Mouse (Mus musculus) MEL (cell line): ENCODE results near the gene Socs5. TPM values are rescaled to one million over a fixed set of nuclear protein-coding genes. Genes with fewer than 3 reads are reported as not detected.
"Not testable (repeated sequence)": the region's sequence is repeated elsewhere in the genome, so short reads cannot be mapped to it uniquely, and the experiment has no call there.

Experiments
- DNase-seq: peaks from one replicate; pipeline ENCODE4 v3.0.0; 2011; ENCODE audit warnings: low read depth, low spot score
- H3K27ac ChIP-seq: 2 replicates; pipeline ENCODE4 v1.5.1; 2012; ENCODE audit warnings: low read depth, mild to moderate bottlenecking, control low read depth, low read length, moderate library complexity; ENCODE audit not compliant: control insufficient read depth
- H3K27me3 ChIP-seq, 2 experiments: fragments of 150-350 bp in 1 of 2; sonication (generic) in 1 of 2; 2 replicates each; pipeline ENCODE4 v1.6.1; 2012; ENCODE audit warnings: low read length in 2 of 2, mild to moderate bottlenecking in 2 of 2, improper control_type of control experiment in 1 of 2, moderate library complexity in 1 of 2; ENCODE audit not compliant: insufficient read depth in 2 of 2, control insufficient read depth in 1 of 2
- H3K36me3 ChIP-seq, 2 experiments: 2 replicates each; pipeline ENCODE4 v1.6.1; 2012 to 2014; ENCODE audit warnings: low read length in 2 of 2, improper control_type of control experiment in 1 of 2, inconsistent platforms in 1 of 2, mild to moderate bottlenecking in 1 of 2; ENCODE audit not compliant: insufficient read depth in 2 of 2, control insufficient read depth in 1 of 2
- H3K4me1 ChIP-seq, 2 experiments: fragments of 150-350 bp in 1 of 2; sonication (generic) in 1 of 2; 2 replicates each; pipeline ENCODE4 v1.6.1; 2012; ENCODE audit warnings: low read length in 2 of 2, improper control_type of control experiment in 1 of 2, mild to moderate bottlenecking in 1 of 2; ENCODE audit not compliant: insufficient read depth in 2 of 2, control insufficient read depth in 1 of 2
- H3K4me3 ChIP-seq, 2 experiments: fragments of 150-350 bp in 1 of 2; sonication (generic) in 1 of 2; 2 replicates each; pipeline ENCODE4 v1.5.1; 2012; ENCODE audit warnings: low read depth in 2 of 2, low read length in 2 of 2, mild to moderate bottlenecking in 2 of 2, moderate library complexity in 2 of 2, control low read depth in 1 of 2, improper control_type of control experiment in 1 of 2; ENCODE audit not compliant: control insufficient read depth in 1 of 2, insufficient read depth in 1 of 2
- H3K79me2 ChIP-seq: 2 replicates; pipeline ENCODE4 v1.6.1; 2012; ENCODE audit warnings: mild to moderate bottlenecking, low read length, moderate library complexity; ENCODE audit not compliant: control insufficient read depth, poor library complexity, insufficient read depth
- H3K9ac ChIP-seq: 2 replicates; pipeline ENCODE4 v1.6.1; 2012; ENCODE audit warnings: low read depth, mild to moderate bottlenecking, control low read depth, low read length, moderate library complexity; ENCODE audit not compliant: control insufficient read depth, poor library complexity, severe bottlenecking
- H3K9me3 ChIP-seq: fragments of 150-350 bp; sonication (generic); replicated peaks from 2 replicates; pipeline ENCODE4 v1.6.1; 2012; ENCODE audit warnings: mild to moderate bottlenecking, low read length, improper control_type of control experiment, moderate library complexity; ENCODE audit not compliant: insufficient read depth
- BHLHE40 ChIP-seq: IDR thresholded peaks from 2 replicates; pipeline ENCODE4 v1.6.1; 2012; ENCODE audit warnings: low read depth, mild to moderate bottlenecking, inconsistent platforms, low read length, improper control_type of control experiment, borderline replicate concordance
- CHD1 ChIP-seq: IDR thresholded peaks from 2 replicates; pipeline ENCODE4 v1.6.1; 2012; ENCODE audit warnings: low read depth, mild to moderate bottlenecking, inconsistent platforms, low read length, improper control_type of control experiment
- E2F4 ChIP-seq: IDR thresholded peaks from 2 replicates; pipeline ENCODE4 v1.6.1; 2011; ENCODE audit warnings: low read depth, low read length, improper control_type of control experiment, borderline replicate concordance
- ELF1 ChIP-seq: IDR thresholded peaks from 2 replicates; pipeline ENCODE4 v1.6.1; 2014; ENCODE audit warnings: low read depth, mild to moderate bottlenecking, inconsistent platforms, low read length, improper control_type of control experiment, moderate library complexity
- EP300 ChIP-seq, 2 experiments: IDR thresholded peaks; 2 replicates each; pipeline ENCODE4 v1.6.1; 2011; ENCODE audit warnings: improper control_type of control experiment in 2 of 2, low read length in 2 of 2, low read depth in 1 of 2, mild to moderate bottlenecking in 1 of 2
- ETS1 ChIP-seq: IDR thresholded peaks from 2 replicates; pipeline ENCODE4 v1.6.1; 2012; ENCODE audit warnings: low read depth, mild to moderate bottlenecking, inconsistent platforms, low read length, improper control_type of control experiment, moderate library complexity
- JUND ChIP-seq: IDR thresholded peaks from 2 replicates; pipeline ENCODE4 v1.6.1; 2011; ENCODE audit warnings: low read depth, mild to moderate bottlenecking, improper control_type of control experiment, low read length
- MAFK ChIP-seq: IDR thresholded peaks from 2 replicates; pipeline ENCODE4 v1.6.1; 2011; ENCODE audit warnings: low read depth, mild to moderate bottlenecking, low read length, improper control_type of control experiment, borderline replicate concordance
- MAX ChIP-seq: IDR thresholded peaks from 2 replicates; pipeline ENCODE4 v1.6.1; 2011; ENCODE audit warnings: low read length, improper control_type of control experiment
- MAZ ChIP-seq: IDR thresholded peaks from 2 replicates; pipeline ENCODE4 v1.6.1; 2012; ENCODE audit warnings: low read depth, mild to moderate bottlenecking, inconsistent platforms, low read length, improper control_type of control experiment
- NELFE ChIP-seq: IDR thresholded peaks from 2 replicates; pipeline ENCODE4 v1.6.1; 2011; ENCODE audit warnings: low read depth, low read length, improper control_type of control experiment
- NRF1 ChIP-seq: IDR thresholded peaks from 2 replicates; pipeline ENCODE4 v1.6.1; 2014; ENCODE audit warnings: low read depth, mild to moderate bottlenecking, inconsistent platforms, low read length, improper control_type of control experiment, moderate library complexity; ENCODE audit not compliant: poor library complexity, insufficient read depth, severe bottlenecking
- POLR2AphosphoS2 ChIP-seq: IDR thresholded peaks from 2 replicates; pipeline ENCODE4 v1.6.1; 2011; ENCODE audit warnings: low read length, improper control_type of control experiment
- RAD21 ChIP-seq: IDR thresholded peaks from 2 replicates; pipeline ENCODE4 v1.6.1; 2011; ENCODE audit warnings: mild to moderate bottlenecking, low read depth, low read length, improper control_type of control experiment
- SIN3A ChIP-seq: IDR thresholded peaks from 2 replicates; pipeline ENCODE4 v1.6.1; 2012; ENCODE audit warnings: low read length, improper control_type of control experiment, inconsistent platforms
- SMC3 ChIP-seq: IDR thresholded peaks from 2 replicates; pipeline ENCODE4 v1.6.1; 2011; ENCODE audit warnings: low read depth, low read length, improper control_type of control experiment
- TAL1 ChIP-seq: IDR thresholded peaks from 2 replicates; pipeline ENCODE4 v1.6.1; 2012; ENCODE audit warnings: mild to moderate bottlenecking, inconsistent platforms, low read length, moderate library complexity, mixed read lengths
- TBP ChIP-seq: IDR thresholded peaks from 2 replicates; pipeline ENCODE4 v1.8.0; 2011; ENCODE audit warnings: low read depth, low read length, improper control_type of control experiment
- ZNF384 ChIP-seq: IDR thresholded peaks from 2 replicates; pipeline ENCODE4 v1.6.1; 2012; ENCODE audit warnings: low read depth, mild to moderate bottlenecking, inconsistent platforms, low read length, improper control_type of control experiment
- polyA plus RNA-seq, 2 experiments: library from polyadenylated mRNA; stranded (reverse) in 1 of 2; unstranded in 1 of 2; fragments of >175 nt in 1 of 2; fragments of >200 nt in 1 of 2; gene quantifications; 2 replicates each; pipeline versions ENCODE4 v1.2.1 to v1.2.4; 2012; ENCODE audit warnings: low replicate concordance in 2 of 2, low read depth in 1 of 2; ENCODE audit not compliant: insufficient read length in 2 of 2, insufficient read depth in 1 of 2, missing spikeins in 1 of 2
- total RNA-seq: library from RNA; depleted of rRNA; stranded (reverse); fragments of 300-350 nt; gene quantifications from 2 replicates; pipeline ENCODE4 v1.2.3, GENCODE M21; 2012

Gene Socs5
- total and polyA plus RNA-seq, 3 experiments: 6.4 to 9.7 TPM; not detected in 1

DNA sequence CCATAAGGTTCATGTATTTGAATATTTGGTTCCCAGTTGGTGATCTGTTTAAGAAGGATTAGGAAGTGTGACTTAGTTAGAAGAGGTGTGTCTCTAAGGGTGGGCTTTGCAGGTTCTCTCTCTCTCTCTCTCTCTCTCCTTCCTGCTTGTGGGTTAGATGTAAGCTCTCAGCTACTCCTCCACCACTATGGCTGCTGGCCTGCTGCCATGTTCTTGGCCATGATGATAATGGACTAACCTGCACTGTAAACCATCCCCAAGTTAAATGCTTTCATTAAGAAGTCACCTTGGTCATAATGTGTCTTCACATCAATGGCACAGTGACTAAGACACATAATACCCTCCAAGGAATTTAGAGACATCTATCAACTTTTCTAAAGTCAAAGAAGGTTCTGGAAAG, 34.0 kb upstream of the Socs5 start:
- no peak for DNase-seq
- no peaks in the 10 kb centered on the region for H3K4me1 ChIP-seq
- no peaks in the 10 kb centered on the region for H3K36me3 ChIP-seq
- no peaks in the 10 kb centered on the region for H3K79me2 ChIP-seq
- TF ChIP-seq TAL1 (no peak), TBP (no peak), NELFE (no peak), EP300 (IDR thresholded peaks at IDR 0.05; ENCODE audit: low read depth in 1 of 2, low read length in 2 of 2) (no peak), SIN3A (no peak), CHD1 (no peak)
- H3K9ac ChIP-seq: no peak overlapping the region
- no peaks in the 10 kb centered on the region for H3K9me3 ChIP-seq
- no peak overlapping the region for H3K27ac ChIP-seq
- H3K4me3 ChIP-seq: no peak overlapping the region
- H3K27me3 ChIP-seq: peaks cover 0 to 19% of the 10 kb centered on the region in 2 experiments; a peak in 3 of 4 replicates

DNA sequence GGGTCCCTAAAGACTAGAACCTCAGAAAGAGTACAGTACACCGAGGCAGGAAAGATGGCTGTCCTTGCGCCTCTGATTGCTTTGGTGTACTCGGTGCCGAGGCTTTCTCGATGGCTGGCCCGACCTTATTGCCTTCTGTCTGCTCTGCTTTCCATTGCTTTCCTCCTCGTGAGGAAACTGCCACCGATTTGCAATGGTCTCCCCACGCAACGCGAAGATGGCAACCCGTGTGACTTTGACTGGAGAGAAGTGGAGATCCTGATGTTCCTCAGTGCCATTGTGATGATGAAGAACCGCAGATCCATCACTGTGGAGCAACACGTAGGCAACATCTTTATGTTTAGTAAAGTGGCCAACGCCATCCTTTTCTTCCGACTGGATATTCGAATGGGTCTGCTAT, 29.3 kb upstream of the Socs5 start:
- H3K9ac ChIP-seq, H3K9me3 ChIP-seq, H3K27me3 ChIP-seq, H3K27ac ChIP-seq, H3K36me3 ChIP-seq, H3K4me1 ChIP-seq, DNase-seq, H3K4me3 ChIP-seq, H3K79me2 ChIP-seq: not testable (repeated sequence)

DNA sequence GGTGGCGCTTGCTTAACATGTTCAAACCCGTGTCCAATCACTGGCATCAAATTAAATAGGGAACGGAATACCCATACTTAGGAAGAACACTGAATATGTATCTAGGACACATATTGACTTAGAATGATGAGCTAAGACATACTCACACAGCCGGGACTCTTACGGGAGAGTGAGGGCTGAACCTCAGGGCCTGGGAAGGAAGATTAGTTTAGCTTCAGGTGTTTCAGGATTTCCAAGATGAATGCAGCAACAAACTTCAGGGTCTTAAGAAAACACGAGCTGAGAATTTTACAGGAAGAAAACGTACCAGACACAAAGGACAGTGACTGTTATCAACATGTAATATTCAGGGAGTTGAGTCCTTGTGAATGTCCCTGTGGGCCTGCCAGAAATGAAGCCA, 26.8 kb upstream of the Socs5 start:
- Histone ChIP-seq H3K79me2 (no peaks in the 10 kb centered on the region), H3K9me3 (no peaks in the 10 kb centered on the region), H3K36me3 (no peaks in the 10 kb centered on the region), H3K4me3 (no peak overlapping the region), H3K4me1 (no peaks in the 10 kb centered on the region), H3K9ac (no peak overlapping the region), H3K27me3 (peaks cover 0 to 8% of the 10 kb centered on the region in 2 experiments; a peak in 3 of 4 replicates), H3K27ac (no peak overlapping the region)
- TF ChIP-seq MAFK (no peak), NRF1 (no peak), SMC3 (no peak), CHD1 (no peak), NELFE (no peak), BHLHE40 (no peak), ZNF384 (no peak), JUND (no peak), POLR2AphosphoS2 (no peak), RAD21 (no peak), MAZ (no peak), EP300 (IDR thresholded peaks at IDR 0.05; ENCODE audit: low read depth in 1 of 2, low read length in 2 of 2) (no peak), MAX (no peak), E2F4 (no peak), ELF1 (no peak), ETS1 (no peak)
- DNase-seq: no peak
